Mouse (Mus musculus) forebrain, embryonic 14.5 days (tissue): ENCODE results near the gene C130050O18Rik. TPM values are rescaled to one million over a fixed set of nuclear protein-coding genes. Genes with fewer than 3 reads are reported as not detected.

Experiments
- ATAC-seq: fragments of 200-750 bp; cut with Nextera tagmentation; 2 replicates; pipeline ENCODE4 v1.8.0; 2017; ENCODE audit warnings: mild to moderate bottlenecking, moderate library complexity
- DNase-seq: peaks from one replicate; pipeline ENCODE4 v3.0.0-alpha.2; 2015; ENCODE audit warnings: low spot score
- H3K27ac ChIP-seq: fragments of 300-500 bp; sonication (generic); 2 replicates; pipeline ENCODE4 v1.5.1; 2014; ENCODE audit warnings: low read depth, mild to moderate bottlenecking, control low read depth, low read length, moderate library complexity
- H3K27me3 ChIP-seq: fragments of 300-500 bp; sonication (generic); replicated peaks from 2 replicates; pipeline ENCODE4 v1.6.1; 2014; ENCODE audit warnings: low read length, control low read depth, mixed read lengths; ENCODE audit not compliant: control insufficient read depth, insufficient read depth
- H3K36me3 ChIP-seq: fragments of 300-500 bp; sonication (generic); 2 replicates; pipeline ENCODE4 v1.6.1; 2014; ENCODE audit warnings: low read length, control low read depth; ENCODE audit not compliant: control insufficient read depth, insufficient read depth
- H3K4me1 ChIP-seq: fragments of 300-500 bp; sonication (generic); 2 replicates; pipeline ENCODE4 v1.6.1; 2014; ENCODE audit warnings: antibody characterized with exemption, low read length, control low read depth; ENCODE audit not compliant: control insufficient read depth, insufficient read depth
- H3K4me2 ChIP-seq: fragments of 300-500 bp; sonication (generic); 2 replicates; pipeline ENCODE4 v1.6.1; 2014; ENCODE audit warnings: mild to moderate bottlenecking, control low read depth, low read length
- H3K4me3 ChIP-seq: fragments of 300-500 bp; sonication (generic); 2 replicates; pipeline ENCODE4 v1.5.1; 2014; ENCODE audit warnings: low read depth, low read length, control low read depth
- H3K9ac ChIP-seq: fragments of 300-500 bp; sonication (generic); 2 replicates; pipeline ENCODE4 v1.6.1; 2014; ENCODE audit warnings: mild to moderate bottlenecking, low read length, control low read depth, moderate library complexity
- H3K9me3 ChIP-seq: fragments of 300-500 bp; sonication (generic); replicated peaks from 2 replicates; pipeline ENCODE4 v1.6.1; 2016; ENCODE audit warnings: low read length, control low read depth, mixed read lengths; ENCODE audit not compliant: control insufficient read depth
- WGBS: fragments of 180-500 bp; shearing (Covaris S2); extraction: QIAGEN DNeasy Blood & Tissue Kit; methylation state at CpG from one replicate; pipeline ENCODE4 v1.1.7; 2014; 5-methylcytosine and 5-hydroxymethylcytosine counted together
- polyA plus RNA-seq: library from polyadenylated mRNA; unstranded; fragments of >200 nt; fragmentation: Nextera tagmentation; extraction: Ambion mirVana; gene quantifications from 2 replicates; pipeline ENCODE4 v1.2.1, GENCODE M21; 2014

The C130050O18Rik gene
- 0.18 TPM in 1 of 2 replicates, not detected in the other for polyA plus RNA-seq

DNA sequence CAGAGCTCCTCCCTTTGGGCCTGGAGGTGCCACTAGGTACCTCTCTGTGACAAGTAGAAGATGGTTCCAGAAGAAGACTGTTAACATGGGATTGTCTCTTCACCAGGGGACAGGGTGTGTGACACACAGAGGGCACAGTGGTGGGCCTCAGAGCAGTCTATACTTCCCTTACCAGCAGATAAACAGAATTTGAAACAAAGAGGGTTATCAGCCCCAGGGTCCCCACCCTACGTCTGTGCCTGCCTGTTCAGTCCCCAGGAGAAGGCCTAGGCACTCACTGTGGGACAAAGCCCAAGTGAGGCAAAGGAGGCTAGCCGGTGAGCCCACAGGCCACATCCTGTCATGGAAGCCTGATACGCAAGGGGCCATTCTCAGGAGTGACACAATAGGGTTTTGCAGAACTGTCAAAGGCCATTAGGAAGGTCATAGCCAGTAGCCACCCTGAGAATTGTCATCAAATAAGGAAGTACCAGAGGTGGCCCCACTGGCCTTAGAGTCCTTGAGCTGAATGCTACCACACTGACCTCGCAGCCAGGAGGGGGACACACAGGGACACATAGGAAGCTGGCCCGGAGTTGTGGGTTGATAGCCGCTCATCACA is at the start of gene C130050O18Rik:
Gene C130050O18Rik (plus strand): TSS at position 480 of the 601 bp plus-strand sequence.
- Histone ChIP-seq H3K4me1 (no peaks in the 10 kb centered on the region), H3K27me3 (no peaks in the 10 kb centered on the region), H3K27ac (no peak within 1 kb of the TSS), H3K9me3 (no peaks in the 10 kb centered on the region), H3K9ac (no peak within 1 kb of the TSS), H3K36me3 (no peaks in the 10 kb centered on the region), H3K4me3 (no peak within 1 kb of the TSS), H3K4me2 (no peak within 1 kb of the TSS)
- ATAC-seq (no peak), DNase-seq (no peak)
- 85% methylated on average over 6 of the region's 6 CpGs for WGBS

DNA sequence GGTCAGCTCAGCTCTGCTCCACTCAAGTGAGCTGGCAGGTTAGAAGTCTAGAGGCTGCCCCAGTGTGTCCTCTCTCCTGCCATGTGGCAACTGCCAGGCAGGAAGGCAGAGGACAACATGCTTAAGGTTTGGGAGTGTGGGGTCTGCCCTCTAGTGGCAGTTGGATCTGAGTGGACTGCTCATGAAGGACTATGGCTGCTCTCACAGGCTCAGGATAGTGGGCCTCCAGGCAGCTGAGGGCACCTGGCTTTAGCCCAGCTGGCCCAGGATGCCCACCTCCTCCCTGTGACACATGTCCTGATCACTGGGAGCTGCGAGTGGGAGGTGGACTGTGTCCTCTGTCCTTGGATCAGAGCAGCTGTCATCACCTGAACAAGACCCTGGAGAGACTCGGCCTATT is 46.4 kb upstream of the C130050O18Rik start:
- Histone ChIP-seq H3K9me3 (no peaks in the 10 kb centered on the region), H3K36me3 (peaks cover 12% of the 10 kb centered on the region; the same call in 1 of the 2 replicates), H3K27ac (no peak overlapping the region), H3K27me3 (no peaks in the 10 kb centered on the region), H3K4me1 (no peaks in the 10 kb centered on the region), H3K4me2 (no peak overlapping the region), H3K9ac (no peak overlapping the region), H3K4me3 (no peak overlapping the region)
- no peak for DNase-seq
- WGBS = 82% methylated on average over 2 of the region's 2 CpGs
- ATAC-seq = peak; percentile 42; the same call in 1 of the 2 replicates

DNA sequence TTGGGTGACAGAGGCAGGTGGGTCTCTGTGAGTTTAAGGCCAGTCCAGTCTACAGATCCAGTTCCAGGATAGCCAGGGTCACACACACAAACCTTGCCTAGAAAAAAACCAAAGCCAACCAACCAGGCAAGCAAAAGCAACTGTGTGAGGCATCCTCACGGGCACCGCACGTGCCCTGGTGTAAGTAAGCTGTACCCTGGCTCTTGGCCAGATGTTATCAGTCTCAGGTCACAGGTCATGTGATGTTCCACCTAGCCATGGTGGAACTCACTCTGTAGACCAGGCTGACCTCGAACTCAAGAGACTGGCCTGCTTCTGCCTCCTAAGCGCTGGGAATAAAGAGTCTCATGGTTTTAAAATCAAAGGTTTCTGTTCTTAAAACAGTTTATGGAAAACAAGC is 45.8 kb upstream of the C130050O18Rik start:
- Histone ChIP-seq H3K36me3 (peaks cover 12% of the 10 kb centered on the region; the same call in 1 of the 2 replicates), H3K9ac (no peak overlapping the region), H3K4me3 (no peak overlapping the region), H3K4me1 (no peaks in the 10 kb centered on the region), H3K4me2 (no peak overlapping the region), H3K27me3 (no peaks in the 10 kb centered on the region), H3K9me3 (no peaks in the 10 kb centered on the region), H3K27ac (no peak overlapping the region)
- ATAC-seq (no peak), DNase-seq (no peak)
- whole genome bisulfite sequencing = 98% methylated on average over 5 of the region's 5 CpGs

DNA sequence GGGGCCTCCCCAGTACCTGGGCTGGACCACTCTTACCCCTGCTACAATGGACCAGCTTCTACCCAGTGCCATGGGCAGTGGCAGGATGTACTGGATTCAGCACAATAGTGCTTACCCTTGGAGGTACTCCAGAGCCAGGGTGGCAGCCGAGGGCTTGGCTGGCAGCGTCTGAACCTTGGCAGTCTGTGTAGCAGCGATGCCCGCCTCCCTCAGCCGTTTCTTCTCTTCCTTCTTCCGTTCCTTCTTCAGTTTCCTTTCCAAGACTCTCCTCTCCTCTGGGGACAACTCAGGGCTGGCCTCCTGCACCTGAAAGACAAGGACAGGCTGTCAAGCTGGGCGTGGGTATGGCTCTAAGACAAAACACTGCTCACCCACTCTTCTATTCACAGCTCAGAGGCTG is 41.2 kb upstream of the C130050O18Rik start:
- Histone ChIP-seq H3K27ac (no peak overlapping the region), H3K4me2 (no peak overlapping the region), H3K9me3 (no peaks in the 10 kb centered on the region), H3K9ac (no peak overlapping the region), H3K4me3 (no peak overlapping the region), H3K4me1 (no peaks in the 10 kb centered on the region), H3K27me3 (no peaks in the 10 kb centered on the region), H3K36me3 (peaks cover 8% of the 10 kb centered on the region; the same call in 1 of the 2 replicates)
- WGBS = 70% methylated on average over 7 of the region's 7 CpGs
- ATAC-seq (no peak), DNase-seq (no peak)

DNA sequence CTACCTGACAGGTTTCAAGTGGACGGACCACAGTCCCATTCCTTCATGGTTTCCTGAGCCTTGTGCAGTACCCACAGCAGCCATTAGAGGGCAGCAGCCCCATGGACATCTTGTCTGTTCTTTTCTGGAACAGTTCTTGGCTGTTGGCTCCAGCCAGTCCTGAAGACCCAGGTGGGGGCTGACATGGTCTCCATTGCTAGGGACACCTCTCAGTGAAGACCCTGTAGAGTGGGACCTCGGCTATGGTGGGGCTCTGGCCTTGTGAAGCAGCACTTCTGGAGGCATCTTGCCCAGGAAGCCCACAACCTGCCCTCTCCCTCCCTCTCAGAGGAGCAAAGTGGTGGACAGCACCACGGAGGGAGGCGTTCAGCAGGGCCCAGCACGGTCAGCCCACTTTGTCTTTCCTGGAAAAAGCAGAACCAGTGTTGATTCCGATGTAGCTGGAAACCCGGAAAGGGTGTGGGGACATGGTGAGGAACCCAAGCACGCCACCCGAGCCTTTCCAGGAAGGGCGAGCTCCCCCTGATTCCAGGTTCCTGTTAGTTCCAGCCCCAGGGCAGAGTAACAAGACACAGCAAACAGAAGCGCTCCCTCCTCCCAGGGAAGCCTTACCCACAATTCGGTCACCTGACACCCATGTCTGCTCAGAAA is 40.7 kb upstream of the C130050O18Rik start:
- Histone ChIP-seq H3K27ac (no peak overlapping the region), H3K9me3 (no peaks in the 10 kb centered on the region), H3K4me3 (no peak overlapping the region), H3K36me3 (peaks cover 8% of the 10 kb centered on the region; the same call in 1 of the 2 replicates), H3K27me3 (no peaks in the 10 kb centered on the region), H3K4me2 (no peak overlapping the region), H3K9ac (no peak overlapping the region), H3K4me1 (no peaks in the 10 kb centered on the region)
- ATAC-seq (peak; percentile 65; the same call in 1 of the 2 replicates), DNase-seq (peak; percentile 88)
- 41% methylated on average over 12 of the region's 12 CpGs for WGBS

DNA sequence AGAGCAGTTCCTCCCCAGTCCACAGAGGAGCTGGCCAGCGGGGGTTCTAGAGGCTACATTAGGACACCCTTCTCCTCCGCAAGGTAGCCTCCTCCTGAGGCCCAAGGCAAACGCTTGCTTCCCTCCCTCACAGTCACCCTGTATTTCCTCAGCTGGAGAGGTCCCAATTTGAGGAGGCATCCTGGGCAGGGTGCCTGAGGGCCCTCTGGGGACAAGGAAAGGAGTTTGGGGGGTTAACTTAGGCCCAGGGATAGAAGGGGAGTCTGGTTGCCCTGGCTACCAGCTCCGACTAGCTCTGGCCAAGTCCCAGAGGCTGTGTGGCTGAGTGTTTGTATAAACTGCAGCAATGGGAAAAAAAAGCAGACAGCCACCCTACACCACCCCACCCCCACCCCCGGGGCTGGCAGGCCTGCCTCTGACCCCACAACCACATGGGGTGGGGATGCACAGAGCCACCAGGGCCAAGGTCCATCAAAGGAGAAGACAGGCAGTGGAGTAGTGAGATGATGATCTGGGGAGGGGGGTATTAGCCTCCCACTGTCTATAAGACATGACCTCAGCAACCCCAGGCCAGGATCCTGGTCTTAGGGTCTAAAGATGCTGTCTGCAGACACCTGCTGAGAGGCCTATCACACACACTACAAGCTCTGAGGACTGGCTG is 40.0 kb upstream of the C130050O18Rik start:
- Histone ChIP-seq H3K4me2 (no peak overlapping the region), H3K27me3 (no peaks in the 10 kb centered on the region), H3K27ac (no peak overlapping the region), H3K36me3 (peaks cover 7% of the 10 kb centered on the region; the same call in 1 of the 2 replicates), H3K9me3 (no peaks in the 10 kb centered on the region), H3K9ac (no peak overlapping the region), H3K4me1 (no peaks in the 10 kb centered on the region), H3K4me3 (no peak overlapping the region)
- no peak for ATAC-seq
- WGBS = 40% methylated on average over 5 of the region's 5 CpGs
- no peak for DNase-seq

DNA sequence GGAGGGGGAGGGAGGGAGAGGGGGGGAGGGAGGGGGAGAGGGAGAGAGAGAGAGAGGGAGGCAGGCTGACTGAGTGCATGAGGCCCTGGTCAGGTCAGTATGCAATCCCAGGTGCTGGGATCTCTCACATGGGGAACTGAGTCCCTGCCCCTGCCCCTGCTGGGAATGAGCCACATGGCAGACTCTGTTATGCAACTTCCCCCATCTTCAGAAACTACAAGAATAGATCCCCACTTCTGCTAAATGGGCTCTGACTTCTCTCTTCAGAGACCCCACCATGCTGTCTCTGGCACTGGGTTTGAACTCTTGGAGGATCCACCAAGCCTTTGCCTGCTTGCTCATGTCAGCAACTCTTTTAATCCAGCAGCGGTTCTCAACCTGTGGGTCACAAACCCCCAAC is 39.3 kb upstream of the C130050O18Rik start:
- Histone ChIP-seq H3K9me3 (no peaks in the 10 kb centered on the region), H3K36me3 (peaks cover 5% of the 10 kb centered on the region; the same call in 1 of the 2 replicates), H3K4me3 (no peak overlapping the region), H3K27me3 (no peaks in the 10 kb centered on the region), H3K4me2 (no peak overlapping the region), H3K9ac (no peak overlapping the region), H3K4me1 (no peaks in the 10 kb centered on the region), H3K27ac (no peak overlapping the region)
- DNase-seq = no peak
- ATAC-seq = no peak
- WGBS = 88% methylated on average over 1 of the region's 1 CpGs

DNA sequence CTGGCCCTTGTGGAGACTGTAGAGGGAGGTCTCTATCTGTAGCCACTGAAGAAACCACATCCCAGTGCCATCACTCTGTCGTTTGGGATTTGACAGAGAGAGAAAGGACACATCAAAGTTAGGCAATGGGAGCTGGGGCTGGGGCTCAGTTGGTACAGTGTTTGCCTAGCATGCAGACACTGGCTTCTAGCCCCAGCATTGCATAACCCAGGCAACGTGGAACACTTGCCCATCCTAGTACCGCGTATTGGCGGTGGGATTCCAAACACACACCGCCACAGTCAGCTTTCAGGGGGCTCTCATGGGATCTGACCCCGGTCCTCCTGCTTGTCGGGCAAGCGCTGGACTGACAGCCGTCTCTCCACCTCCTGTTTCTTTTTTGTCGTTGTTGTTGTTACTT is 38.6 kb upstream of the C130050O18Rik start:
- Histone ChIP-seq H3K36me3 (peaks cover 5% of the 10 kb centered on the region; the same call in 1 of the 2 replicates), H3K9me3 (no peaks in the 10 kb centered on the region), H3K4me3 (no peak overlapping the region), H3K27me3 (no peaks in the 10 kb centered on the region), H3K4me2 (no peak overlapping the region), H3K9ac (no peak overlapping the region), H3K4me1 (peaks cover 2% of the 10 kb centered on the region; the same call in 1 of the 2 replicates), H3K27ac (no peak overlapping the region)
- ATAC-seq (no peak), DNase-seq (no peak)
- 81% methylated on average over 11 of the region's 11 CpGs for WGBS
